Mouse (Mus musculus) limb, embryonic 14.5 days (tissue): Measurements from ENCODE around the gene Krtap5-1. TPM values are rescaled to one million over a fixed set of nuclear protein-coding genes. Genes with fewer than 3 reads are reported as not detected.
"Not testable (repeated sequence)": the region's sequence is repeated elsewhere in the genome, so short reads cannot be mapped to it uniquely, and the experiment has no call there.

Experiments used
- ATAC-seq: fragments of 200-750 bp; cut with Nextera tagmentation; 2 replicates; pipeline ENCODE4 v1.8.0; 2017; ENCODE audit warnings: low read depth, moderate number of reproducible peaks, moderate TSS enrichment; ENCODE audit not compliant: low FRiP score
- DNase-seq: peaks from one replicate; pipeline ENCODE4 v3.0.0-alpha.2; 2015; ENCODE audit warnings: low spot score
- H3K27ac ChIP-seq: fragments of 300-500 bp; sonication (generic); replicated peaks from 2 replicates; pipeline ENCODE4 v1.5.1; 2014; ENCODE audit warnings: low read depth, mild to moderate bottlenecking, low read length, moderate library complexity, mixed read lengths
- H3K27me3 ChIP-seq: fragments of 300-500 bp; sonication (generic); 2 replicates; pipeline ENCODE4 v1.6.1; 2014; ENCODE audit warnings: low read length, mixed read lengths; ENCODE audit not compliant: control insufficient read depth, insufficient read depth
- H3K36me3 ChIP-seq: fragments of 300-500 bp; sonication (generic); 2 replicates; pipeline ENCODE4 v1.6.1; 2014; ENCODE audit warnings: mild to moderate bottlenecking, low read length, moderate library complexity, mixed read lengths; ENCODE audit not compliant: control insufficient read depth, insufficient read depth
- H3K4me1 ChIP-seq: fragments of 300-500 bp; sonication (generic); 2 replicates; pipeline ENCODE4 v1.6.1; 2014; ENCODE audit warnings: antibody characterized with exemption, low read length, mixed read lengths; ENCODE audit not compliant: control insufficient read depth, insufficient read depth
- H3K4me2 ChIP-seq: fragments of 300-500 bp; sonication (generic); replicated peaks from 2 replicates; pipeline ENCODE4 v1.6.1; 2014; ENCODE audit warnings: low read depth, mild to moderate bottlenecking, low read length, moderate library complexity; ENCODE audit not compliant: severe bottlenecking
- H3K4me3 ChIP-seq: fragments of 300-500 bp; sonication (generic); replicated peaks from 2 replicates; pipeline ENCODE4 v1.5.1; 2014; ENCODE audit warnings: low read length
- H3K9ac ChIP-seq: fragments of 300-500 bp; sonication (generic); 2 replicates; pipeline ENCODE4 v1.6.1; 2014; ENCODE audit warnings: mild to moderate bottlenecking, low read depth, low read length, moderate library complexity; ENCODE audit not compliant: severe bottlenecking
- H3K9me3 ChIP-seq: fragments of 300-500 bp; sonication (generic); 2 replicates; pipeline ENCODE4 v1.6.1; 2016; ENCODE audit warnings: low read length; ENCODE audit not compliant: control insufficient read depth
- POLR2A ChIP-seq: fragments of 200-500 bp; IDR thresholded peaks from 2 replicates; pipeline ENCODE4 v1.8.0; 2012; ENCODE audit warnings: inconsistent platforms, mild to moderate bottlenecking, moderate library complexity, borderline replicate concordance; ENCODE audit not compliant: insufficient read depth, insufficient read length; ENCODE audit errors: extremely low read depth
- WGBS: fragments of 180-500 bp; shearing (Covaris S2); extraction: QIAGEN DNeasy Blood & Tissue Kit; methylation state at CpG from one replicate; pipeline ENCODE4 v1.1.7; 2014; 5-methylcytosine and 5-hydroxymethylcytosine counted together
- polyA plus RNA-seq, 2 experiments: library from polyadenylated mRNA; depleted of rRNA in 1 of 2; stranded (reverse) in 1 of 2; unstranded in 1 of 2; fragments of >200 nt; fragmentation: Nextera tagmentation in 1 of 2; extraction: Ambion mirVana in 1 of 2; gene quantifications; 2 replicates each; pipeline versions ENCODE4 v1.2.1 to v1.2.3; 2012 to 2014

Krtap5-1 gene
- polyA plus RNA-seq, 2 experiments: not detected

DNA sequence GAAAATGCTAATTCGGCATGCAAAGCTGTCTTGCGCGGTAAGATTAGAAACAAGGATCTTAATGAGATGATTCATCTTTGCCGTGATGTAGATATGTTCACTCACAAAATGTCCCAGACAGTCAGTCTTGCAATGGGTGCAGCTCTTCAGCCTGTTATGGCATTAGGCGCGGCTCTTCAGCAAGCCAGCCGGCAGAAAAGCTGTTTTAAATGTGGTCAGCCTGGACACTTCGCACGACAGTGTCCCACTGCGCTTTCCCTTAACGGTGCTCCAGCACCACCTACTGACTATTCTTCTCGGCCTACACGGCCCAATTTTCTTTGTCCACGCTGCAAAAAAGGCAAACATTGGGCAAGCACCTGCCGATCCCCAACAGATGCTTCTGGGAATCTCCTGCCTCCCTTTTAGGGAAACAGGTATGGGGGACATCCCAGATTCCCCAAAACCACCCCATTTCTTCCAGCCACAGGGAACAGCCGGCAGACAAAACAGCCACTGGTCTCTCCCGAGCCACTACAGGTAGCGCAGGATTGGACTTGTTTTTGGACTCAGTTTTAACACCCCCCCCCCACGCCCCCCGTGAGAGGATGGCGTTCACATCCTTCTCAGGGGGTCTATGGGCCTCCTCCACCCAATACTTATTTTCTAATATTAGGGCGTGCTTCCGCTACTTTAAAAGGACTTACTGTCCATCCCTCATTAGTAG lies 11.6 kb downstream of the Krtap5-1 start:
- DNase-seq (peak; percentile 18), ATAC-seq (no peak)
- no peaks in the 10 kb centered on the region for H3K36me3 ChIP-seq
- H3K4me1 ChIP-seq: no peaks in the 10 kb centered on the region
- H3K9me3 ChIP-seq: no peaks in the 10 kb centered on the region
- H3K9ac ChIP-seq: 0 out of 2 replicates have a peak overlapping the region, but pooled peaks have one; percentile 21
- H3K27me3 ChIP-seq: no peaks in the 10 kb centered on the region
- H3K4me3 ChIP-seq: peak overlapping the region; percentile 54
- TF ChIP-seq POLR2A: no peak
- no peak overlapping the region for H3K27ac ChIP-seq
- WGBS: 14% methylated on average over 23 of the region's 23 CpGs
- H3K4me2 ChIP-seq: peak overlapping the region; percentile 84

DNA sequence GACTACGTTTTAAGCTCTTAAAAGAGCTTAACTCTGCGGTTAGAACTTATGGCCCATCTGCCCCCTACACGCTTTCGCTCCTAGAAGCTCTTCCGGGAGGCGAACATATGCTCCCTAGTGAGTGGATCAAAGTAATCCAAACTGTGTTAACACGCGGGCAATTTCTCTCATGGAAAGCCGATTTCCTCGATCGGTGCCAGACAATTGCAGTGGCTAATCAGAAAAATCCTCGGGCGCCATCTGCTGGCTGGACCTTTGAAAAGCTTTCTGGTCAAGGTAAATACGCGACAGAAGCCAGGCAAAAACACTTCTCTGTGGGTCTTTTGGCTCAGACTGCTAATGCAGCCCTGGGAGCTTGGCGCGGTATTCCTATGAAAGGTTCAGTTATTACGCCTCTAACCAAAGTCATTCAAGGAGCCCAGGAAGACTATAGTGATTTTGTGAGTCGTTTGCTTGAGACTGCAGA lies 12.3 kb downstream of the Krtap5-1 start:
- peak; percentile 90 for ATAC-seq
- 1% methylated on average over 19 of the region's 19 CpGs for WGBS

DNA sequence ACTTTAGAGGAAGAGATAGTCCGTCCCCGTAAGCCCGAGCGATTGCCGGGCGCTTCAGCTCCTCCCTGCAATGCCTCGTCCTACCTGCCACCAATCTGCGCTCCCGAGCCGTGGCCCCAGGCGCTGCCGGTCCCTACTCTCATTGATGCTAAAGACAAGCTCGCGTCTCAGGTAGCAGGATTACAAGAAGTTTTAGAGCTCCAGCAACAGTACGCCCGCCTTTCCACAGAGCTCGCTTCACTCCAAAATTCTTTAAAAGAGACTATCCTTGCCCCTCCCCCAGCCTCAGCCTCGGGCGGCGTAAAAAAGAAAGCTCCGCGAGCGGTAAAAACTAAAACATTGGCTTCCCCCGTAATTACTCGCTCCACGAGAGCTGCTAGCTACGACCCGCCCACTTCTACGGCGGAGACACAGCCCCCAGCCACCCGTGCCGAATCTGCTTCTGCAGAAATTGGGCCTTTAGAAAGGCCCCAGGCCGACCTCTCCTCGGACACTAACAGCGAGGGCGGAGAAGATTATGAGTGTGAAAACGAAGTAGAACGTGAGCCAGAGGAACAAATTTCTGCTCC lies 12.8 kb downstream of the Krtap5-1 start:
- H3K9me3 ChIP-seq: no peaks in the 10 kb centered on the region
- H3K9ac ChIP-seq: peak overlapping the region; percentile 75
- H3K36me3 ChIP-seq: no peaks in the 10 kb centered on the region
- TF ChIP-seq POLR2A: no peak
- DNase-seq (peak; percentile 78), ATAC-seq (peak; percentile 84)
- H3K4me3 ChIP-seq: peak overlapping the region; percentile 54
- H3K4me2 ChIP-seq: peak overlapping the region; percentile 84
- under 1% methylated on average over 38 of the region's 38 CpGs for WGBS
- peak overlapping the region; percentile 91 for H3K27ac ChIP-seq
- no peaks in the 10 kb centered on the region for H3K4me1 ChIP-seq
- no peaks in the 10 kb centered on the region for H3K27me3 ChIP-seq

More for the DNA sequence above, 12.3 kb downstream of the Krtap5-1 start:
- Histone ChIP-seq H3K9me3 (no peaks in the 10 kb centered on the region), H3K36me3 (no peaks in the 10 kb centered on the region), H3K27ac (peak overlapping the region; percentile 91), H3K27me3 (no peaks in the 10 kb centered on the region), H3K4me3 (peak overlapping the region; percentile 54), H3K4me2 (peak overlapping the region; percentile 84), H3K9ac (peak overlapping the region; percentile 75), H3K4me1 (no peaks in the 10 kb centered on the region)
- DNase-seq: peak; percentile 99
- TF ChIP-seq POLR2A: no peak

DNA sequence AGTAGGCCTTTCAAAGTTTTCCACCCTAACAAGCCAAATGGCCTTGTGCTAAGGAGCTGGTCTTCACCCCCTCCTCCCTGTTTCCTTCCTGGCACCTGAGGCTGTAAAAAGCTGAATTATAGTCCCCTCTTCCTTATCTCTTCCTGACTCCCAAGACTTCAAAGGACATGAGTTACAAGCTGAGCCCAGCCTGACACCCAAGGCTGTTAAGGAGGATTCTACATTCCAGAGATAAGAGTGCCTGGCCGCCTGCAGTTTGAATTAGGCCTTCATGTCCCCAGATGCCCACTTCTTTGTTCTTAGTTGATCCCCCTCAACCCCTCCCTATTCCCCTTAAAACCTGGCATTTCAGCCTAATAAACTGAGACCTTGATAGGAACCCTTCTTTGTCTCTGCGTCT lies 14.1 kb downstream of the Krtap5-1 start:
- ATAC-seq, H3K4me2 ChIP-seq, H3K9ac ChIP-seq, H3K27ac ChIP-seq, H3K27me3 ChIP-seq, H3K4me3 ChIP-seq, H3K36me3 ChIP-seq, H3K4me1 ChIP-seq, H3K9me3 ChIP-seq, DNase-seq: not testable (repeated sequence)
- WGBS: 14% methylated on average over 2 of the region's 2 CpGs

DNA sequence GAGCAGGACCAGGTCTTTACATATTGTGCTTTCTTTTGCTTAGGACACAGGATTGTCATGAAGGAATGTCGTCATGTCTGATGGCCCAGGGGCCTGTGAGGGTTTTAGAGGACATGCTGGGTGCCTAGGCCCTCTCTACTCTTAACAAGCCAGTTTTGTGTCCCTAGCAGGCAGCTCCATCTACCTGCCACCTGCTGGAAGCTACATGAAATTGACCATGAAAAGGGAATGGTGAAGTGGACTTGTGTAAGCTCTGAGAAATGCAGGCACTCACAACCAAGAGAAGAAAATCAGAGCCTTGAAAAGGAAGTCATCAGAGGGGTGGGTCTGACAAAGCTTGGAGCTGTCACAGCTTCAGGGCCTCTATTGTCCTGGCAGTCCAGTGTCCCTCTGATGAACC lies 17.6 kb downstream of the Krtap5-1 start:
- 62% methylated on average over 1 of the region's 1 CpGs for WGBS
- not testable (repeated sequence) for H3K9ac ChIP-seq, H3K4me2 ChIP-seq, H3K4me3 ChIP-seq, H3K36me3 ChIP-seq, H3K4me1 ChIP-seq, H3K9me3 ChIP-seq, H3K27me3 ChIP-seq, H3K27ac ChIP-seq, DNase-seq, ATAC-seq

DNA sequence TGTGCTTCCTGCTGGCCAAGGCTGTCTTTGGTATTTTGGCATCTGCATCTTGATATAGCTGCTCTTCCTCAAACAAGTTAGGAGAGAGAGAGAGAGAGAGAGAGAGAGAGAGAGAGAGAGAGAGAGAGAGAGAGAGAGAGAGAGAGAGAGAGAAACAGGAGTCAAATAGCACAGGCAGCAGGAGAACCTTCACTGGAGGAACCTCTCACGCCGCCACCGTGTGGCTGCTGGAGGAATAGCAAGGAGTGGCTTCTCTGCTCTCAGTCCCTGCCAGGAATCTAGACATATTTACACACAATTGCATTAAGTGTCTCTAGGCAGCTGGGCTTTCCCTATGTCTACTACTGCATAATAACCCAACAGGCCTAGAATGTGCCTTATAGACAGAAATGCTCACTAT lies 18.7 kb downstream of the Krtap5-1 start:
- H3K27ac ChIP-seq, H3K36me3 ChIP-seq, H3K4me2 ChIP-seq, H3K9me3 ChIP-seq, H3K27me3 ChIP-seq, H3K4me1 ChIP-seq, ATAC-seq, H3K9ac ChIP-seq, H3K4me3 ChIP-seq: not testable (repeated sequence)
- peak; percentile 81 for DNase-seq
- 3% methylated on average over 3 of the region's 3 CpGs for WGBS

DNA sequence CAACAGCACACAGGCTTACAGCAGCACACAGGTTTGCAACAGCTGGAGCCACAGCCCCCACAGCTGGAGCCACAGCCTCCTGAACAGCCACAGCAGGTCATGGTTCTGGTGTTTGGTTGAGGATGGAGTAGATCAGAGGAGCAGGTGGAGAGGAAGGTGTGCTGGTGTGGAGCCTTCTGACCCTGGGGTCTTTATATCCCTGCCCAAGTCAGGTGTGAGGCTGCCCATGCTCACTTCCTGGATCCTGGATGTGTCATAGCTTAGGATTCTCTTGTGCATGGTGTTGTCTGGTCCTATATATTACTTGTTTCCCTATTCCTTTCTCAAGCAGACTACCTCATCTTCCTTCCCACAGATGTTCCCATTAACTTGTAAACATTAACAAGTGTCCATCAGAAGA lies 22.7 kb downstream of the Krtap5-1 start, which contains the start of gene Gm4559:
TSS of gene Gm4559 (minus strand) at position 101 of the 400 bp plus-strand sequence.
- H3K9me3 ChIP-seq, H3K27ac ChIP-seq, H3K4me2 ChIP-seq, H3K27me3 ChIP-seq, ATAC-seq, DNase-seq, H3K36me3 ChIP-seq, H3K4me1 ChIP-seq, H3K4me3 ChIP-seq, H3K9ac ChIP-seq: not testable (repeated sequence)

DNA sequence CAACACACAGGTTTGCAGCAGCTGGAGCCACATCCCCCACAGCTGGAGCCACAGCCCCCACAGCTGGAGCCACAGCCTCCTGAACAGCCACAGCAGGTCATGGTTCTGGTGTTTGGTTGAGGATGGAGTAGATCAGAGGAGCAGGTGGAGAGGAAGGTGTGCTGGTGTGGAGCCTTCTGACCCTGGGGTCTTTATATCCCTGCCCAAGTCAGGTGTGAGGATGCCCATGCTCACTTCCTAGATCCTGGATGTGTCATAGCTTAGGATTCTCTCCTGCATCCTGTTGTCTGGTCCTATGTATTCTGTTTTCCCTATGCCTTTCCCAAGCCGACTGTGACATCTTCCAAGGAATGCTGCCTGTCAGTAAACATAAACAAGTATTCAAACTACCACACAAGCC lies 38.7 kb downstream of the Krtap5-1 start, which contains the start of gene Gm2431:
TSS of gene Gm2431 (minus strand) at position 101 of the 400 bp plus-strand sequence.
- H3K9ac ChIP-seq, H3K4me3 ChIP-seq, H3K27ac ChIP-seq, H3K27me3 ChIP-seq, H3K9me3 ChIP-seq, DNase-seq, H3K4me2 ChIP-seq, H3K36me3 ChIP-seq, ATAC-seq, H3K4me1 ChIP-seq: not testable (repeated sequence)
- 38% methylated on average over 1 of the region's 1 CpGs for WGBS
